Mouse (Mus musculus) embryonic facial prominence, embryonic 15.5 days (tissue): Measurements from ENCODE around the gene Zfp949. TPM values are rescaled to one million over a fixed set of nuclear protein-coding genes. Genes with fewer than 3 reads are reported as not detected.

Experiments used
- ATAC-seq: fragments of 200-750 bp; cut with Nextera tagmentation; 2 replicates; pipeline ENCODE4 v1.8.0; 2017; ENCODE audit warnings: low read depth, moderate TSS enrichment; ENCODE audit not compliant: insufficient number of reproducible peaks, low FRiP score, low TSS enrichment
- H3K27ac ChIP-seq: fragments of 300-500 bp; sonication (generic); replicated peaks from 2 replicates; pipeline ENCODE4 v1.5.1; 2015; ENCODE audit warnings: mild to moderate bottlenecking, inconsistent platforms
- H3K27me3 ChIP-seq: fragments of 300-500 bp; sonication (generic); 2 replicates; pipeline ENCODE4 v1.6.1; 2015; ENCODE audit warnings: inconsistent platforms
- H3K36me3 ChIP-seq: fragments of 300-500 bp; sonication (generic); 2 replicates; pipeline ENCODE4 v1.6.1; 2015; ENCODE audit warnings: mild to moderate bottlenecking, inconsistent platforms
- H3K4me1 ChIP-seq: fragments of 300-500 bp; sonication (generic); 2 replicates; pipeline ENCODE4 v1.6.1; 2015; ENCODE audit warnings: inconsistent platforms
- H3K4me2 ChIP-seq: fragments of 300-500 bp; sonication (generic); replicated peaks from 2 replicates; pipeline ENCODE4 v1.6.1; 2015; ENCODE audit warnings: mild to moderate bottlenecking, inconsistent platforms
- H3K4me3 ChIP-seq: fragments of 300-500 bp; sonication (generic); replicated peaks from 2 replicates; pipeline ENCODE4 v1.5.1; 2015; ENCODE audit warnings: mild to moderate bottlenecking, inconsistent platforms
- H3K9ac ChIP-seq: fragments of 300-500 bp; sonication (generic); 2 replicates; pipeline ENCODE4 v1.6.1; 2015; ENCODE audit warnings: inconsistent platforms
- H3K9me3 ChIP-seq: fragments of 300-500 bp; sonication (generic); replicated peaks from 2 replicates; pipeline ENCODE4 v1.6.1; 2016; ENCODE audit warnings: inconsistent platforms
- WGBS: fragments of 180-500 bp; shearing (Covaris S2); methylation state at CpG from one replicate; pipeline ENCODE4 v1.1.7; 2015; 5-methylcytosine and 5-hydroxymethylcytosine counted together
- polyA plus RNA-seq: library from polyadenylated mRNA; unstranded; fragments of >200 nt; fragmentation: Nextera tagmentation; extraction: Ambion mirVana; gene quantifications from 2 replicates; pipeline ENCODE4 v1.2.1, GENCODE M21; 2015

Zfp949 gene
- 12.8 and 14.1 TPM in 2 replicates for polyA plus RNA-seq

DNA sequence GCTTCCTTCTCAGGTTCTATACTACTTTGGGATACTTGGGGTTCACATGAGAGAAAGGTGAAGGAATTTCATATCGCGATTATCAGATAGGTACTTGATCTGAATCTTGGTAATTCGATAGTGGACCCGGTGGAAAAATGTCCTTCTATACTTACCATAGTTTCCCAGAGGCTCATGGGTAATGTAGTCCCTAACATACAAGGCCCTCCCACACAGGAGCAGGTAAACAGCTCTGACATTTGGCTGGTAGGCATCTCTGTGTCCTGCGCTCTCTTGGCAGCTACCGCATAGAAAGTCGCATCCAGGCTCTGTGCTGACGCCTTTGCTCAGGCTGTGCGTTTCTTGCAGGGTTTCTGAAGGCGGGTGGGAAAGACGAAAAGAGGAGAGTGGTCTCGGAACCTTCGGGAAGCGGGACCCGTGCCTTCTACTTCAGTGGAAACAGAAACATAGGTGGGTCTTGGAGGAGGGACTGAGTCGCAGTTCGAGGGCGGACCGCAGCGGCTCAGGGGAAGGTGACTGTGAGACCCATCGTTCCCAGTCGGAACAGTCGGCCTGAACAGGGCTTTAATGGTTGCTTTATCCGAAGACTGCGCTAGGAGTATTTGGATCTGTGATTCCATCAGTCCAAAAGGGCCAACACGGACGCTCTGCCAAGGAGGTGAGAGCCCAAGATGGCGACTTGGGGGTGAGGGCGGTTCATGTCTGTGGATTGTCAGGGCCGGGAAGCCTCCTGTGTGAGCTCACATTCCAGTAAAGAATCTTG is at the start of gene Zfp949:
Zfp949 (plus strand) TSS at position 170 of the 763 bp plus-strand sequence.
- under 1% methylated on average over 30 of the region's 30 CpGs for WGBS
- Histone ChIP-seq H3K36me3 (peaks cover 9% of the 10 kb centered on the region), H3K27ac (peak within 1 kb of the TSS; percentile 90), H3K4me1 (peaks cover 14% of the 10 kb centered on the region), H3K9me3 (no peaks in the 10 kb centered on the region), H3K4me3 (peak within 1 kb of the TSS; percentile 71), H3K27me3 (no peaks in the 10 kb centered on the region), H3K4me2 (peak within 1 kb of the TSS; percentile 57), H3K9ac (peak within 1 kb of the TSS; percentile 64)
- ATAC-seq: peak; percentile 92

DNA sequence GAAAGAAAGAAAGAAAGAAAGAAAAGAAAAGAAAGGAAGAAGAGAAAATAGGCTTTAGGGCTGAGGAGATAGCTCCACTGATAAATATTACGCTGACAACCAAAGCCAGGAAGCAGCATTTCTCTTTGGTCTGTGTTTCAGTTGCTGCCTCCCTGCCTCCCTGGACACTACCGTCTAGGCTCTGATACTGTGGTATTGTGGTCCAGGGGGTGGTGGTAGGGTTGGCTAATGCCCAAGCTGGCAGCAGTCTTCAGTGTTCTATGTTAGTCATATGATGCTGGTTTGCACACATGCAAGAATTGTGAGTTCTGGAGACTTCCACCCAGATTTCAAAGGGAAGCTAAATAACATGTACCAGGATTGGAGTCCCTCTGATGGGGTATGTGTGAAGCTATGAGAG is 47.7 kb upstream of the Zfp949 start:
- H3K4me2 ChIP-seq: no peak overlapping the region
- no peak for ATAC-seq
- H3K9me3 ChIP-seq: no peaks in the 10 kb centered on the region
- H3K4me3 ChIP-seq: no peak overlapping the region
- WGBS: 72% methylated on average over 2 of the region's 2 CpGs
- no peak overlapping the region for H3K9ac ChIP-seq
- no peaks in the 10 kb centered on the region for H3K4me1 ChIP-seq
- H3K36me3 ChIP-seq: no peaks in the 10 kb centered on the region
- no peak overlapping the region for H3K27ac ChIP-seq
- no peaks in the 10 kb centered on the region for H3K27me3 ChIP-seq

DNA sequence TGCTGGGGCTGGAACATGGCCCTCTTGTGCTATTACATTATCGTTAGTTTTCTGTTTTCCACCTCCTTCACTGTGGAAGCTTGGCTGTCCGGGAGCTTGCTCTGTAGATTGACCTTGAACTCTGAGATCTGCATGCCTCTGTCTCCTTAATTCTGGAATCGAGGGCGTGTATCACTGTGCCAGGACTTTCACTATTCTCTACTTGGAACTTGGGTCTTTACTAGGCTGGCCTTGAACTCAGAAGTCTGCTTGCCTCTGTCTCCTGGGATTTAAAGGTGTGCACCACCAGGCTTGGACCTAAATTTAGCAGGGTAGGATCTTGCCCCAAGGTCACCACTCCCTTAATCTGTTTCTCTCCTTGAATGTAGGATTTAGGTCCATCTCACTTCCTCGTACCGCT is 46.0 kb upstream of the Zfp949 start:
- Histone ChIP-seq H3K4me1 (no peaks in the 10 kb centered on the region), H3K27me3 (no peaks in the 10 kb centered on the region)
- 87% methylated on average over 6 of the region's 6 CpGs for WGBS

DNA sequence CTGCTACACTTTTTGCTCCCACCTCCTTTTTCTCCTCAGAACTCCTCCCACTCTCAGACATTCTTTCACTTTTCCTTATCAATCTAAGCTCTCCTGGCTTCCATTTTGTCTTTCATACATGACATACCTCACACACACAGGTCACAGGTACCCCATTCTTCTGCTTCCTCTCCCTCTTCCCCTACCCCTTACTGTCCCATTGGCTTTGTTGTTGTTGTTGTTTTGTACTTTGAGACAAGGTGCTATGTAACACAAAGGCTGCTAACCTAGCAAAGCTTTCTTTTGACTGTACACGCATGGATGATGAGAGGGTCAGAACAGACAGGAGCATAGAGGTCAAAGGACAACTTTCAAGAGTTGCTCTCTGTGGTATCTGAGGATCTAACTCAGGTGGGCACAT is 32.3 kb upstream of the Zfp949 start:
- Histone ChIP-seq H3K27me3 (no peaks in the 10 kb centered on the region), H3K27ac (no peak overlapping the region), H3K4me3 (no peak overlapping the region), H3K4me2 (no peak overlapping the region), H3K9me3 (no peaks in the 10 kb centered on the region), H3K4me1 (peaks cover 4% of the 10 kb centered on the region; the same call in 1 of the 2 replicates), H3K9ac (no peak overlapping the region), H3K36me3 (peaks cover 9% of the 10 kb centered on the region)
- no peak for ATAC-seq
- WGBS: 82% methylated on average over 1 of the region's 1 CpGs

More for the DNA sequence above, 46.0 kb upstream of the Zfp949 start:
- H3K36me3 ChIP-seq: no peaks in the 10 kb centered on the region
- H3K27ac ChIP-seq: no peak overlapping the region
- no peak overlapping the region for H3K4me3 ChIP-seq
- ATAC-seq: no peak
- H3K4me2 ChIP-seq: no peak overlapping the region
- no peak overlapping the region for H3K9ac ChIP-seq
- no peaks in the 10 kb centered on the region for H3K9me3 ChIP-seq

DNA sequence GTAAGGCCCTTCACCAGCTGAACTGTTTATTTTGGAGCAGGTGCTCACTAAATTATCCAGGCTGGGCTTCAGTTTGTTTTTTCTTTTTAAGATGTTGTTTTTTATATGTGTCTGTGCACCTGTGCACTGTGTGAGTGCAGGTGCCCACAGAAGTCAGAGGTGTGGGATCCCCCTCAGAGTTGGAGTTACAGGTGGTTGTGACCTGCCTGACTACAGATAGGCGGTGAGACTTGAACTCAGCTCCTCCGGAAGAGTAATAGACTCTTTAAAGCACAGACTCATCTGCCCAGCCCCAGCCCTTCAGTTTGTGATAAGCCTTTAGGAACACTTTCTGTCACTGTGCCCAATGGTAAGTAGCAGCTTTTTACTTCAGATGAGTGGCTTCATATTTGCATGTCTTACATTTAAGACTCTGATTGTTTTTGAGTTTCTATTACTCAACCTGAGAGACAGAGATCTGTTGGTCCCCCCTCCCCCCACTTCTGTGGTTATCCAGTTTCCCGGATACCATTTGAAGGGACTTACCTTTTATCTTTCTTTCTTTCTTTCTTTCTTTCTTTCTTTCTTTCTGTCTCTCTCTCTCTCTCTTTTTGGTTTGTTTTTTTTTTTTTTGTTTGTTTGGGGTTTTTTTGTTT is 31.3 kb upstream of the Zfp949 start:
- Histone ChIP-seq H3K9me3 (no peaks in the 10 kb centered on the region), H3K27me3 (no peaks in the 10 kb centered on the region), H3K9ac (no peak overlapping the region), H3K4me1 (peaks cover 12% of the 10 kb centered on the region), H3K4me2 (no peak overlapping the region), H3K36me3 (peaks cover 16% of the 10 kb centered on the region), H3K4me3 (no peak overlapping the region), H3K27ac (no peak overlapping the region)
- 81% methylated on average over 3 of the region's 3 CpGs for WGBS
- ATAC-seq: no peak

DNA sequence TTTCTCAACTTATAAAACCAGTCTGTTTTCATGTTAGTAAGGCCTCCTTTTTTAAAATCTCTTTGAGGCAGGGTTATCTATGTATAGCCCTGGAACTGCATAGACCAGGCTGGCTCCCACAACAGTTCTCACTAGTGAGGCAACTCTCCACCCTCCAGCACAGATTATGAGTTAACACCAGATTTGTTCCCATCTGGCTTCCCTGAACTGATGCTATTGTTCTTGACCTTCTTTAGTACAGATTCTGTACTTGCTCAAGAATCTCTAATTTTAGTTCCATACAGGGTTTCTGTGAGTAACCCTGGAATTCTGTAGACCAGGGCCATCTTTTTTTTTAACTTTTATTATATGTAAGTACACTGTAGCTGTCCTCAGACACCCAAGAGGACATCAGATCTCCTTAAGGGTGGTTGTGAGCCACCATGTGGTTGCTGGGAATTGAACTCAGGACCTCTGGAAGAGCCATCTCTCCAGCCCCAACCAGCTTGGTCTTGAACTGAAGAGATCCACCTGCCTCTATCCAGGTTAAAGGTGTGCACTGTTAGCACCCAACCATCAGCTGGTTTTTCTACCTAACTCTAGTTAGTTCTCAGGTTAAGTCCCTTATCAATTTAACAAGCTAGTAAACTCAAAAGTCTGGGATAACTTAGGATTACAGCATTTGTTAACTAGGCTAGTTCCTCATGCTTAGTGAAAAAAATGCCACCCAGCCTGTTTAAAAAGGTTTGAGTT is 28.3 kb upstream of the Zfp949 start:
- Histone ChIP-seq H3K4me3 (no peak overlapping the region), H3K4me1 (peaks cover 12% of the 10 kb centered on the region), H3K27me3 (no peaks in the 10 kb centered on the region), H3K36me3 (peaks cover 16% of the 10 kb centered on the region), H3K4me2 (no peak overlapping the region), H3K27ac (0 out of 2 replicates have a peak overlapping the region, but pooled peaks have one; percentile 25), H3K9ac (no peak overlapping the region), H3K9me3 (no peaks in the 10 kb centered on the region)
- no peak for ATAC-seq

DNA sequence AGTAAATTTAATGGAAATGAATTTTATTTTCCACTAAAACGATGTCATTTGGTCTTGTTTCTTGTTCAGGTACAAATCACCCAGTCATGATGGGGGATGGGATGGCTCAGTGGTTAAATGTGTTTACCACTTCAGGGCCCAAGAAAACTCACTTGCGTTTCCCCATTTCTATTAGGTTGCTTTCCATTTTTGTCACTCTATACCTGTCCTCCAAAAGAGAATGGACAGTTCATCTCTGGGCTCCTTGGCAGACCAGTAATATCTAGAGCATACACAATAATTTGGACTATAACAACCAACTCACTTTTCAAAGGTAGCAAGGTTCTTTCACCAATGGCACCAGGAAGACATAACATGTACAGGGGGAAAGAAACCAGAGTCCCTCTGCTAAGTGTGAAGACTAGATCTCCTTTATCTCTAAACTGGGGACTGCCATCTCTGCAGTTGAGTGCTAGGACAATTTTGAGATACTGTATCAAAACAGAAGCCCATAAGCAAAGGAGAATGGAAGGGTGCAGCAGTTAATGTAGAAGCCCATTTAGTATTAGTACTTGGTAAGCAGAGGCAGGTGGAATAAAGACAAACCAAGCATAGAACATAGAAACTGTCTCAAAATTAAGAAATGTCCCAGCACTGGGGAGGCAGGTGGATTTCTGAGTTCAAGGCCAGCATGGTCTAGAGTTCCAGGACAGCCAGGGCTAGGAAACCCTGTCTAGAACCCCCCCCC is 27.5 kb upstream of the Zfp949 start:
- Histone ChIP-seq H3K27ac (0 out of 2 replicates have a peak overlapping the region, but pooled peaks have one; percentile 17), H3K27me3 (no peaks in the 10 kb centered on the region), H3K9me3 (no peaks in the 10 kb centered on the region), H3K36me3 (peaks cover 16% of the 10 kb centered on the region), H3K4me3 (peak overlapping the region; percentile 78), H3K4me2 (peak overlapping the region; percentile 82), H3K9ac (no peak overlapping the region), H3K4me1 (peaks cover 12% of the 10 kb centered on the region)
- WGBS: 23% methylated on average over 2 of the region's 2 CpGs
- no peak for ATAC-seq

DNA sequence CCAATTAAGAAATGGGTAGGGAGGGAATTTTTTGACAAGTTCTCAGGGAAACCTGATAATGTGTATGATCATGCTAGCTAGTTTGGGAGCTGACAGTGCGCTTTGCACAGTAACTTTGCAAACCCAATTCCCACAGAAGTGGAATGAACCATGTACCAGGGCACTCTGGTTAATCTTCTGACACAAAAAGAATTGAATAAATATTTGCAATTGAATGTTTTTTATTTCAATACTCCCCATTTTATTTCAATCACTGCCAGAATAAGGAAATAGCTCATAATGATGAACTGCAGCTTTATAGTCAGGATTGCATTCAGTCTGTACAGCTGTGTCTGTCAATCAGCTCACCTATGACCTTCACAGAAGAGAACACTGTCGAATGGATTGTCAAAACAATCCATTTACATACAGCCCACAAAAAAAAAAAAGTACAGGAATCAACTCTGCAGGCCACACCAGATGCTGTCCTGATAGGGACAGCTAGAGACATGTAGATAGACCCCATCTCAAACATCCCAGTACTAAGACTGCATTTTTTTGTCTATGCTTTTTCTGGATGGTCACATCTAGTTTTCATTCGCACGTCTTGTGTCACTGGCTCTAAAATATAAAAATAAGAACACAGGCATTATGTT is 26.9 kb upstream of the Zfp949 start:
- WGBS: 24% methylated on average over 4 of the region's 4 CpGs
- Histone ChIP-seq H3K9me3 (no peaks in the 10 kb centered on the region), H3K27me3 (no peaks in the 10 kb centered on the region), H3K36me3 (peaks cover 16% of the 10 kb centered on the region), H3K9ac (no peak overlapping the region), H3K4me3 (peak overlapping the region; percentile 78), H3K4me2 (peak overlapping the region; percentile 82), H3K4me1 (peaks cover 12% of the 10 kb centered on the region), H3K27ac (0 out of 2 replicates have a peak overlapping the region, but pooled peaks have one; percentile 17)
- no peak for ATAC-seq

DNA sequence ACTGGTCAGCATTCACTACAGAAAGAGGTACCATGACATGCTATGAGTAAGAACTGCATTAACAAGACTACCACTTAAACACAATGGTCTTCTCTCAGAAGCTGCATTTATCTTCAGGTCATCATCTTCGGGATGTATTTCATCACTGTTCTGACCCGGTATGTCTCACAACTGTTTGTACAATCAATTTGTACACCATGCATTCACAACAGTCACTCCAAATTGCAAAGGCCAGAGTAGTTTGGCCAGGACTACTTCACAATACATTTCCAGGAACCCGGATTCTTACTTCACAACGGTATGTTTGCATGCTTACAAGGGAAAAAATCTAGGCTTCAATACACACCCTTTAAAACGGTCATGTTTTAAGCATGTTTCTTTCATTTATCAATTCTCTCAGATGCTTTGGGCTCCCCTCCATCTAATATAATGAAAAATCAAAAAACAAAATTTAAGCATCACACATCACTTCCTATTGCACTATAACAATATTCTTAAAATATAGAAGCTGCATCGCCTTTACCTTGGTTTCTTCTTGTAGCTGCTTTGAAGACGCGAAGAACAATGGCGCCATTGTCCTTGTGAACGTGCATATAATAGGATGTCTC is 25.8 kb upstream of the Zfp949 start:
- 0% methylated on average over 10 of the region's 10 CpGs for WGBS
- peaks cover 12% of the 10 kb centered on the region for H3K4me1 ChIP-seq
- peaks cover 16% of the 10 kb centered on the region for H3K36me3 ChIP-seq
- no peak for ATAC-seq
- peak overlapping the region; percentile 93 for H3K9ac ChIP-seq
- no peaks in the 10 kb centered on the region for H3K27me3 ChIP-seq
- H3K9me3 ChIP-seq: no peaks in the 10 kb centered on the region
- H3K27ac ChIP-seq: peak overlapping the region; percentile 93
- H3K4me3 ChIP-seq: peak overlapping the region; percentile 78
- peak overlapping the region; percentile 82 for H3K4me2 ChIP-seq
